Mouse (Mus musculus) cerebellum, adult 2 months (tissue): ENCODE results near the gene Tgm2.

Experiments used
- CTCF ChIP-seq: fragments of 200-500 bp; IDR thresholded peaks from 2 replicates; pipeline ENCODE4 v1.5.1; 2011; ENCODE audit warnings: low read depth, mild to moderate bottlenecking, control low read depth, low read length, moderate library complexity, borderline replicate concordance; ENCODE audit not compliant: insufficient read depth
- POLR2A ChIP-seq: fragments of 200-500 bp; IDR thresholded peaks from 2 replicates; pipeline ENCODE4 v1.6.1; 2011; ENCODE audit warnings: low read length, control low read depth, borderline replicate concordance; ENCODE audit not compliant: insufficient read depth

DNA sequence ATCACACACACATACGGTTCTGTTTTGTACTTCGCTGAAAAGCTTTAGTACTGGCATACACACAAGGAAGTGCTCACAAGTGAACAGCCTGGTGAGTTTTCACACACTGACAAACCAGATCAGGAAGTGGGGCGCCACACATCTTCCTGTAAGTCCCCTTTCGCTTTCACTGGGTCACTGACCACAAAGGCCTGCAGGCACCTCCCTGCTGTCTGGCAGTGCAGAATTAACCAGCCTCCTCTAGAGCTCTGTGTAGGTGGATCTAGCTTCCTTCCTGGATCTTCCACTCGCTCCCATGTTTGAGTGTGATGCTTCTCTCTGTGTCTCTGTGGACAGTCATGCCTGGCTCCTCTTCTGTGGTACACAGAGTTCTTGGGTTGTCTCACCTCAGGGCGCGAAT is 20.4 kb upstream of the Tgm2 start:
- TF ChIP-seq CTCF (no peak), POLR2A (no peak)
